Mouse (Mus musculus) inflammation-experienced regulatory T-cells (primary cell): Measurements from ENCODE around the gene Desi2. TPM values are rescaled to one million over a fixed set of nuclear protein-coding genes. Genes with fewer than 3 reads are reported as not detected.

Source experiments
- polyA plus RNA-seq, 2 experiments: library from polyadenylated mRNA; unstranded; fragments of 100-300 nt; shearing (Covaris generic); gene quantifications; one replicate each; pipeline ENCODE4 v1.2.1; 2017

The Desi2 gene
- polyA plus RNA-seq, result 10 to 100 TPM; 29.3 to 32.0 TPM

GRCm38 (mm10) chr1:178187216-178187791 lies at the start of gene Desi2:
TSS of gene Desi2 (plus strand) at chr1:178187417.

Other genes with a start within 250 kb of the Desi2 start
- 1 to 10 TPM in 1 of 2 experiments, under 1 TPM in 1; 0.17 to 1.0 TPM for gene Catspere2, start 204.0 kb upstream of the Desi2 start, polyA plus RNA-seq
- 100 to 1,000 TPM; 173 to 196 TPM for gene Cox20, start 131.7 kb downstream of the Desi2 start, polyA plus RNA-seq
- 100 to 1,000 TPM; 859 to 929 TPM for gene Hnrnpu, start 150.4 kb downstream of the Desi2 start, polyA plus RNA-seq
- 1 to 10 TPM; 3.0 to 5.3 TPM for gene Efcab2, start 218.7 kb downstream of the Desi2 start, polyA plus RNA-seq